Mouse (Mus musculus): ENCODE measurements around the gene Gm10490.
"Not testable (repeated sequence)": the region's sequence is repeated elsewhere in the genome, so short reads cannot be mapped to it uniquely, and the experiment has no call there.

Gm10490 gene

DNA sequence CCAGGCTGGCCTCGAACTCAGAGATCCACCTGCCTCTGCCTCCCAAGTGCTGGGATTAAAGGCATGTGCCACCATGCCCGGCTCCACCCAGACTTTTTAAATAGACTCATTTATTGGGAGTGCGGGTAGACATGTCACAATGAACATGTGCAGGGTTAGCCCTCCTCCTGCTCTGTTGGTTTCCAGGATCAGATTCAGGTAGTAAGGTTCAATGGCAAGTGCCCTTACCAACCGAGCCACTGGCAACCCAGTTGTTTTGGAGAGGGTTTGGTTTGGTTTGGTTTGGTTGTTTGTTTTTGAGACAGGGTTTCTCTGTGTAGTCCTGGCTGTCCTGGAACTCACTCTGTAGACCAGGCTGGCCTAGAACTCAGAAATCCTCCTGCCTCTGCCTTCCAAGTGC lies at the start of gene Gm10490:
Gene Gm10490, plus strand, starts transcription at position 301 of the 400 bp plus-strand sequence.
- not testable (repeated sequence) for DNase-seq (ENCODE audit: low read depth)

DNA sequence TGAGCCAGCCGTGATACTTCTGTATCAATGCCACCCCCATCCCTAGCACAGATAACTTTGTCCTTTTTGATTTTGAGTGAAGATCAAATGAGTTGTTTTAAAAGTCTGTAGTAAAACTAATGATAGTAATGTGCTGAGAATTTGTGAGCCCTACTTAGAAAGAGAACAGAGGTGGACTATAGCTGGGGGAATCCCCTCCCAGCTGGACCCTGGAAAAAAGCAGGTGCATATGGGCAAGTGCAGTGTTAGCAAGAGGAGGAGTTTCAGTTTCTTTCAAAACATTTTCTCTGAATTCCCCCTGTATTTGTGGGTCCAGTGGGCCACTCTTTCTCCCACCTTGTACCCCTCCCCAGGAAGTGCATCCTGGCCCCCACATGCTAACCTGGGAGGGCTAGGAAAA lies 46.2 kb upstream of the Gm10490 start:
- no peak for DNase-seq (ENCODE audit: low read depth)

DNA sequence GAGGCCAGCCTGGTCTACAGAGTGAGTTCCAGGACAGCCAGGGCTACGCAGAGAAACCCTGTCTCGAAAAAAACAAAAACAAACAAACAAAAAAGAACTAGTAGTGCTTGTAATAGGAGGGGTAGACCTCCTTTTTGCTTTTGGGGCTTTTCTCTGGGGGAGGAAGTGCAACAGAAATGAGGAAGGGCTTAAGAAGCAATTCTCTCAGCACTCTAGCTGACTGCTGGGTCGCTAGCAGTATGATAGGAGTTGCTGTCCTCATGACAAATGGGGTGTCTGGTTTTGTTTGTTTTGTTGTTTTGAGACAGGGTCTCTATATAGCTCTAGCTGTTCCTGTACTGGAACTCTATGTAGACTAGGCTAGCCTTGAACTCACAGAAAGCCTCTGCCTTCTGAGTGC lies 44.8 kb upstream of the Gm10490 start:
- no peak for DNase-seq (ENCODE audit: low read depth)

DNA sequence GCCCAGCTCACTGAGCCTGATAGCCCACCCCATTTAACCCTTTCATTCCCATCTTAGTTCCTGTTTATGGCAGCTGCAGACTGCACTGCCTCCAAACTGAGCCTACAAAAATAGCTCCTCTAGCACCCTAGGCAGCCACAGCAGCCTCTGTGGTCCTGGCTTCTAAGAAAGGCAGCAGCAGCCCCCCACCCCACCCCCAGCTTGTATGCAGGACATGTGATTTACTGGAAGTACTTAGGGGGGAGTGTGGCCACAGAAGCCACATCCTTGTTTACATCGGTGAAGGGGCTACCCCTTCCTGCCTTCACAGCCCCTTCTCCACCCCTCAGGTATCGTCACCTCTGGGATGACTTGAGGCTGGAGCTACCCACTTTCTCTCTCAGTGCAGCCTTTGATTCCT lies 44.0 kb upstream of the Gm10490 start:
- DNase-seq (ENCODE audit: low read depth): peak; percentile 73

DNA sequence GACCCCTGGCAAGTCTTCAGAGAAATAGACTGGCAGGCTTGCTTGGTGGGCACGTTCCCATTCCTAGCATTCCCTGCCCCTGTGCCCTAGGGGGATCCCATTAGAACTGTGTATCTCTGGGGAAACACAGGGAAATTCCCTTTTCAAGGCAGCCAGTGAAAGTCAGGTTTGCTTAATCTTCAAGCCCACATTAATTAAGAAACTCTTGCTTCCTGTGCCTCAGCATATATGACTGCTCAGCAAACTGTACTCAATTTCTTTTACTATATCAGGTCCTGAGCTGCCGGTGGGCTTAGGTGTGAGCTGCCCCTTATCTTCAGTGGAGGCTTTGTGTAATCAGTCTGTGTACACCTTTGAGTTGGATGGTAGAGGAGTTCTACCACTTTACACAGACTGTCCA lies 43.6 kb upstream of the Gm10490 start:
- peak; percentile 64 for DNase-seq (ENCODE audit: low read depth)

DNA sequence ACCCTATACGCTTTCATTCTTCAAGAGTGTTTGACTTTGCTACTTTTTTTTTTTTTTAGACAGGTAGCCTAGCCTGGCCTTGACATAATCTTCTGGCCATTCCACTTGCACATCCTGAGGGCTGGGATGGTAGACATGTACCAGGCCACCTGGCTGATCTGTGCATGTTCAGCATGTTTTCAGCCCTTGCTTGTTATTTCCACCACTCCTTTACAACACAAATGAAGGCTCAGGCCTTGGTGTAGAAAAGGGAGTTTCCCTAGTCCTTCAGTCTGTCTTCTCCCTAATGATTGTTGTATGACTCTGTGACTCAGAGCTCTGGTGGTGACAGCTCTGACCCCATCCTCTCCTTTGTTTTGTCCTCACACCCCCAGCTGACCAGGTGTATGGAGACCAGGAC lies 42.2 kb upstream of the Gm10490 start:
- DNase-seq (ENCODE audit: low read depth): no peak

DNA sequence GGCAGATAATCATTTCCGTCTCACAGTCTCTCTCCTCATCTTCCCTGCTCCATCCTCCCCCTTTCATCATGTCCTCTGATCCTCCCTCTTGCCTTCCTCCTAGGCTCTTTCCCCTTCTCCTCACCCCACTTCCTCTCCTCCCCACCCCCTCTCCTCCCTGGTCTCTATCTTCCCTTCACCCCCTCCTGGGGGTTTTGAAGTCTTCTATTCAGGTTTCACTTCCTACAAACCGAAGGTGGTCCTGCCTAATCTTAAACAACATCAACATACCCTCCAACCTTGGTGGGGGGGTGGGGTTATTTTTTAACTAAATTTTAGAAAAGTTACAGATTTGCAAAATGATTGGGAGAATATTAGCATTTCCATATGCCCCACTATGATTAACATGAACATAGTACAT lies 40.8 kb upstream of the Gm10490 start:
- no peak for DNase-seq (ENCODE audit: low read depth)

DNA sequence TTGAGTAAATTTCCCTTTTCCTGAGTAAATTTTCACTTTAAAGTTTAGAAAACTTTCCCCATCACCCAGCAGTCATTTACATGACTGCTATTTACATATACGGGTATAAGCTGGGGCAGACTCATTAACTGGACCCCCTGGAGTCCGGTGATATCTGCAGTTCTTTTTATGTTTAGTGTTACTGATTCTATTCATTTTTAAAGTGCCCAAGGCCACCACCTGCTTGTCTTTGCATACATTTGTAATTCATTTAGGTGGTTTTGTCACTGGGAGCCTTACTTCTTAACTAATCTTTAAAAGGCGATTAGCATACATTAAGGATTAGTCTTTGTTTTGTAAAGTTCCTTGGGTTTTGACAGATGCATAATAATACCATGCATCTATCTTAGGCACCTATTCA lies 39.5 kb upstream of the Gm10490 start:
- no peak for DNase-seq (ENCODE audit: low read depth)

DNA sequence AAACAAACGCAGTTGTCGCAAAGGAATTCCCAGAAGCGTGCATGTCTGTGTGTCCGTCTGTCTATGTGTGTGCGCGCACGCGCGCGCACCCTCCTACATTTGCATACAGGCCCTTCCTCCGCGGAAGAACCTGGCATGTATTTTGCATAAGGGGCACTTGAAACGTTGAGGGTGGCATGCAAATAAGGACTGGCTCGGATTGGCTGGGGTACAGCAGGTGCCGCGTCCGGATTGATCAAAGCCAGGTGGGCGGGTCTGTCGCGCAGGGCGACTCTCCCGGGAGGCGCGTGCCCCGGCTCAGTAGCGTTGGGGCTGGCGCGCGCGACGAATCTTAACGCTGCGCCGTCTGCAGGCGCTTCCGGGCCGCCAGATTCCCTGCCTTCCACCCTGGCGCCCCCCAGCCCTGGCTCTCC lies 31.3 kb upstream of the Gm10490 start, which contains the start of gene Pim2:
Gene Pim2, plus strand, starts transcription at position 256 of the 413 bp plus-strand sequence.
- DNase-seq (ENCODE audit: low read depth): peak; percentile 91

DNA sequence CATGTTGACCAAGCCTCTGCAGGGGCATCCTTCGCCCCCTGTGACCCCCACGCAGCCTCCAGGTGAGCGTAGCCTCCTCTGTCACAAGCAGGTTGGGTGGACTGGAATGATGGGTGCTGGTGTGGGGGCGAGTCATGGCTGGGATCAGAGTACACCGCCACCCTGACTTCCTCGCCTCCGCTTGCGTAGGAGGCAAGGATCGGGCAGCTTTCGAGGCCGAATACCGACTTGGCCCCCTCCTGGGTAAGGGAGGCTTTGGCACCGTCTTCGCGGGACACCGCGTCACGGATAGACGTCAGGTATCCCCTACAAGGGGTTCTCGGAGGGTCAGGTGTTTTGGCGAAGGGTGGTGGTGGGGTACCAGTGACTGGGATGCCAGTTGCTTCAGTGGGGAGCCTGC lies 30.8 kb upstream of the Gm10490 start:
- DNase-seq (ENCODE audit: low read depth): peak; percentile 63

DNA sequence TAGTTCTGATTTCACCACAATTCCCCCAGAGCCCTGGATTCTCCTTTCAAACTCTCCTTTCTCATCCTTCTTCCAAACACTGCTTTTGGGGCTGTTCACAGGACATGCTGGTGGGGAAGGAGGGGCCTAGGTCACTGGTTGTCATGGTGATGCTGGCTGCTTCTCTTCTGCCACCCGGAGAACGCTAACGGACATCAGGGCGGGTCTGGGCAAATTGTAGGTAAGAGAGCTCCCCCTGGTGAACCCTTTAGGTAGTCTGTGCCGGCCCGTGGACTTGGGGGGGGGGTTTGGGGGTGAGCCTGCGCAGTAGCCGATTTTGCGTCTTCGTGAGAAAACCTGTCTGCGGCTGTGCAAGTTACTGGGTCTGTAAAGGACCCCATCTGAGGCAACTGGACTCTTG lies 29.5 kb upstream of the Gm10490 start:
- DNase-seq (ENCODE audit: low read depth): peak; percentile 85

DNA sequence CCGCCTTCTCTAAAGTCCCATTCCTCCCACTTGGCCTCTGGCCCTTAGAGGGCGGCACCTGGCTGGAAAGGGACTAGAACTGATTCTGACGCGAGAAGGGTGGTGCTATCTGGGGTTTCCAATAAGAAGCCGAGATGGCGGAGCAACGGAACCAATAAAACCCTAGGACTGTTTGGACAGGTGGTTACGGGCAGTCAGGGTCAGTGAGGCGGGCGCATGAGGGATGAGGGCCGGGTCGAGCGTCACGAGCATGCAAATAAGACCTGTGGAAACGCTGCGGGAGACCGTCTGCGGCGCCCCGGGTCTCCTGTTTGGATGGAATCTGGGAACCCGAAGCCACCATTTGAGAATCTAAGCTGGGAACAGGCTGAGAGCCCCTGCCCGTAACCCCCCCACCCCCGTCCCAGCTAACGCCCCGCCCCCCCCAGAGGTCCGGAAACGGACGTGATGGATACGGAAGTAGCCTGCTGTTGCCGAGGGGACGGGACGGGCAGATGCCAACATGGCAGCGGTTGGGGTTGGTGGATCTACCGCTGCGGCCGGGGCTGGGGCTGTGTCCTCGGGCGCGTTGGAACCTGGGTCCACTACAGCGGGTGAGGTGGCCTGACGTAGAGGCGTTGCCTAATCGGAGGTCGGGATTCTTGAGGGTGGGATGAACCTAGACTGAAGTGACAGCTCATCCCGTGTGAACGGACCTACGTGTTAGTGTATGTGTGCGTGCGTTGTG lies 25.3 kb upstream of the Gm10490 start, which contains the start of gene Slc35a2:
Gene Slc35a2, plus strand, starts transcription at position 188 of the 727 bp plus-strand sequence.
- peak; percentile 84 for DNase-seq (ENCODE audit: low read depth)

DNA sequence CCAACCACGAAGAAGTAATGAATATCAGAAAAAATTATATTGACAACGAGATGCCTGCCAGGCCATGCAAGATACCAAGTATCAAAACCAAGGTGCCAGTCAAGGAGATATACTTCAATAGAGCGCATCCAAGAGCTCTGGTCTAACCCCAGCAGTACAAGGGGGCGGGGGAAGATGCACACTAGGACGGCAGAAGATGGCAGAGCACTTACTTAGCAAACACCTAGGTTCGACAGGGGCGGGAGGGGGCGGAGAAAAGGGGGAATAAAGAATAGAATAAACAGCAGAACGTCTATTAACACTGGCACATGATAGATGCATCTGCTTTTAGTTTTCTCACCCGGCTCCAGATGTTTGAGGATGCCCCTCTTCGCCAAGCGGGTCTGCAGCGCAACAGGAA lies 11.1 kb upstream of the Gm10490 start:
- DNase-seq (ENCODE audit: low read depth): peak; percentile 53

DNA sequence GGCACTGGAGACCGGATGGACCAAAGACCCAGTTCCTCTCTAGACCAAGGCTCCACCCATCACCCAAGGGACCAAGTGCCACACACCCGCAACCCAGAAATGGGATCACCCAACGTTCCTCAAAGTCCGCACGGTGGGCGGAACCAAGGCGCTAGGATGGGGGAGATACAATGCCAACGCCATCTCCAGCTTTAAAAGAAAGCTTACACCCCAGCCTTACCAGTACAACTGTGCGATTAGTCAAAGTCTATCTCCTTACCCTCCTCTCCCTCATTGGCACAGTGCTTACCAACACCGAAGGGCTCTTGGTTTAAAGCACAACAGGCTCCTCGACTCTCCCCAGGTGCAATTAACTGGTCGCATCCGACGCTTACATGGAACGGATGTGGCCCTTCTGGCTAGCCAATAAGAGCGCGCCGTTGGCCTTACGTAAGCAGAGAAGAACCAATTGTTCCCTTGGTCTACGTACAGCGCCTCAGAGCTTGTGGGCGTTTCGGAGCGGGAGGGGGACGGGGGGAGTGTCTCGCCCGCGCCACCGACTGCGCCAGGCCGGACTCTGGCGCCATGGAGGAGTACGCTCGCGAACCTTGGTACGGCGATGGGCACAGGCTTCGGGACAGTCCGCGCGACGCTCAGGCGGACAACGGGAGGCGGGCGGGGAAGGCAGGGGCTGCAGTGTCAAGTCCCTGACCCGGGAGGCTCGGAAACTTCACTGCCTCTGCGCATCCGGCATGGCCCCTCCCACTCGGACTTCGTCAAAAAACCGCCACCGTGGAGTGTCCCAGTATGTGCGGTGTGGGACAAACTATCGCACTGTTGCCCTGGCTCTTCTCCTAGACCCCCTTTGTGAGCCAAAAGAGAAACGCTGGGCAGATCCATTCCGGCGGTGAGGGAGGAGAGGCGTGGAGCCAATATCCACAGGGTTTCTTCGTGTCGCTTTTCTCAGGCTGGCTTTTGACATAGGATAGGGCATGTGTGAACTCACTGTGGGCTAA lies 10.2 kb upstream of the Gm10490 start, which contains the start of the genes Pqbp1 and Timm17b:
Gene Pqbp1, minus strand, starts transcription at position 390 of the 995 bp plus-strand sequence.
Gene Timm17b, plus strand, starts transcription at position 478 of the 995 bp plus-strand sequence.
- DNase-seq (ENCODE audit: low read depth): peak; percentile 94

DNA sequence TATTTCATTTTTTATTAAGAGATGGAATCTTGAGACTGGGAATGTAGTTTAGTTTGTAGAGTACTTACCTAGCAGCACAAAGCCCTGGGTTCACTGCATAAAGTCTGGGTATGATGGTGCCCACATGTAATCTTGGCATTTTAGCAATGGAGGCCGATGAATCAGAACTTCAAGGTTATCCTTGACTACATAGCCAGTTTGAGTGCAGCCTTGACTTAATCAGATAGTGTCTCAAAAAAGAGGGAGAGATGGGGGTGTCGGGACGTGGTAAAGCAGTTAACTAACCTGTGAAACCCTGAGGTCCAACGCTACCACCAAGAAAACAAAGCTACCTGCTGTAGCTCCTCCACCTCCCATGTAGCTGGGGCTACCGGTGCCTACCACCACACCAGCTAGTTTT lies 4.9 kb upstream of the Gm10490 start:
- no peak for DNase-seq (ENCODE audit: low read depth)

DNA sequence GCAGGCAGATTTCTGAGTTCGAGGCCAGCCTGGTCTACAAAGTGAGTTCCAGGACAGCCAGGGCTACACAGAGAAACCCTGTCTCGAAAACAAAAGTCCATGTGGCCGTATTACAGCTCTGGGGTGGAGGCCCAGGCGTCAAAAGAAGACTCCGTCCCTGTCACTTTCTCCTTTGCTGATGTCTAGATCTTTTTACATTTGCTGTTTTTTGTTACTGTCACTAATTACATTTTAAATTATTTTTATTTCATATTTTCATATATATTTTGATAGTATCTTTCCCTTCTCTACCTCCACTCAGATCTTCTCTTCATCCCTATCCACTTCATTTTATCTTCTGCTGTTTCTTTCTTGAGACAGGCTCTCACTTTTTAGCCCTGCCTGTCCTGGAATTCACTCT lies 1.6 kb upstream of the Gm10490 start, which contains the start of gene Gm10491:
Gene Gm10491, minus strand, starts transcription at position 101 of the 400 bp plus-strand sequence.
- no peak for DNase-seq (ENCODE audit: low read depth)

DNA sequence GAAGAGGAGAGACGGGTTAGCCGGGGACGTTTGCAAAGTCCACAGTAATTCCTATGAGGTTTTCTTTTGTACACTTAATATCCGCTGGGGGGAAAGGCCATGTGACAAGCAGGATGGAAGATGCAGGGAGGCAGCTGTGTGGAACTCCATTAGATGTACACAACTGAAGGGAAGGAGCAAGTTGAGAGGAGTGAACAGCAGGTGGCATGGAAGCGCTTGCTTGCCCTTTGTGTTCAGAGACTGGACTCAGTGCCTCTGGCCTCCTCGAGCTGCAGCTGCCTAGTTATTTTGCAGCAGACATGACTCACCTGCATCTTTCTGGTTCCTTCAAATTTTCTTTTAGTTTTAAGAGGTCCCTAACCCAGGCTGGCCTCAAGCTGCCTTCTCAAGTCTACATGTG lies 1.1 kb downstream of the Gm10490 start:
- DNase-seq (ENCODE audit: low read depth): no peak

DNA sequence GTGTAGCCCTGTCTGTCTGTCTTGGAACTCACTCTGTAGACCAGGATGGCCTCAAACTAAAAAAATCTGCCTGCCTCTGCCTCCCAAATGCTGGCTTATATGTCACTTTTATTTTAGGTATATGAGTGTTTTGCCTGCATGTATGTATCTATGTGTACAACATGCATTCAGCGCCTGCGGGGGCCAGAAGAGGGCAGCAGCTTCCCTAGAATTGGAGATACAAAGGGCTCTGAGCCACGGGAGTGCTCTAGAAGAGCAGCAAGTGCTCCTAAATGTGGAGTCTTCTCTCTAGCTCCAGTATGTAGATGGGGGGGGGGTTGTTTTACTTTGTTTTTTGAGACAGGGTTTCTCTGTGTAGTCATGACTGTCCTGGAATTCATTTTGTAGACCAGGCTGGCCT lies 6.3 kb downstream of the Gm10490 start:
- peak; percentile 25 for DNase-seq (ENCODE audit: low read depth)

DNA sequence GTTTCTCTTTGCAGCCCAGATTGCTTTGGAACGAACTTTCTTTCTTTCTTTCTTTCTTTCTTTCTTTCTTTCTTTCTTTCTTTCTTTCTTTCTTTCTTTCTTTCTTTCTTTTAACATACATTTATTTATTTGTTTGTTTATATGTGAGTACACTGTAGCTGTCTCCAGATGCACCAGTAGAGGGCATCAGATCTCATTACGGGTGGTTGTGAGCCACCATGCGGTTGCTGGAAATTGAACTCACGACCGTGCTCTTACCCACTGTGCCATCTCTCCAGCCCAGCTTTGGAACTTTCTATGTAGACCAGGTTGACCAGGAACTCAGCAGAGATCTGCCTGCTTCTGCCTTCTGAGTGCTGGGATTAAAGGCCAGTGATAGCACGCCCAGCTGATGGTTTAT lies 8.6 kb downstream of the Gm10490 start:
- peak; percentile 17 for DNase-seq (ENCODE audit: low read depth)

DNA sequence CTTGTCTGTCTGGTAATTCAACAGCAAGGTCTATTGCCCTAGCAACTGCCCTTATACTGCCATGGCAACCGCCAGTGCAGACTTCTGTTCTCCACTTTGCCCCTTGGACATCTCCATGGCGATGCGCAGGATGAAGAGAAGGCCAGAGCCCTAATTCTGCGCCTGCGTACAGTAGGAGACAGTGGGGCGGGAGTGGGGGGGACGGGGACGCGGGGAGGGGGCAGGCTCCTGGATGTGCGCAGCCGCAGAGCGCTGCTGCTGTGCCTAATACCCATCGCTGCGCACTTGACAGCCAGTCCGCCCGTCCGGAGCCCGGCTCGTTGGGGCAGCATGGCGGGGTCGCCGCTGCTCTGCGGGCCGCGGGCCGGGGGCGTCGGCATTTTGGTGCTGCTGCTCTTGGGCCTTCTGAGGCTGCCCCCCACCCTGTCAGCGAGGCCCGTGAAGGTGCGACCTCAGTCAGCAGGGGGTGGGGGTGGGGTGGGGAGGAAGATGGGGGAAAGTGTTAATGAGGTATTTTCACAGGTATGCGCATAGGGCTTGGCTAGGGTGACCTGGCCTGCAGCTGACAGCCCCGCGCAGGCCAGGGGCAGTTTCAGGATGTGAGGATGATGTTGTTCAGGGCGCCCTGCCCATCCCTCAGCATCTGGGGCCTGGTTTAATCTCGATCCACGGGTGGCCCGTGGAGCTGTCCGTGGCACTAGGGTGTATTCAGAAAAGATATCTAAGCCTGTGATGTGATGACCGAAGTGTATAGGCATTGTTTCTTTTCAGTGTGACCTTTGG lies 10.4 kb downstream of the Gm10490 start, which contains the start of gene Pcsk1n:
Gene Pcsk1n, plus strand, starts transcription at position 222 of the 783 bp plus-strand sequence.
- DNase-seq (ENCODE audit: low read depth): no peak

DNA sequence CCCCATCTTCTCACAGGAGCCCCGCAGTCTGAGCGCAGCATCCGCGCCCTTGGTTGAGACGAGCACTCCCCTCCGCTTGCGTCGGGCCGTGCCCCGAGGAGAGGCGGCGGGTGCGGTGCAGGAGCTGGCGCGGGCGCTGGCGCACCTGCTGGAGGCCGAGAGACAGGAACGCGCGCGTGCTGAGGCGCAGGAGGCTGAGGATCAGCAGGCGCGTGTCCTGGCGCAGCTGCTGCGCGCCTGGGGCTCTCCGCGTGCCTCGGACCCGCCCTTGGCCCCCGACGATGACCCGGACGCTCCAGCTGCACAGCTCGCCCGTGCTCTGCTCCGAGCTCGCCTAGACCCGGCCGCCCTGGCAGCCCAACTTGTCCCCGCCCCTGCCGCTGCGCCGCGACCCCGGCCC lies 12.7 kb downstream of the Gm10490 start:
- DNase-seq (ENCODE audit: low read depth): no peak

DNA sequence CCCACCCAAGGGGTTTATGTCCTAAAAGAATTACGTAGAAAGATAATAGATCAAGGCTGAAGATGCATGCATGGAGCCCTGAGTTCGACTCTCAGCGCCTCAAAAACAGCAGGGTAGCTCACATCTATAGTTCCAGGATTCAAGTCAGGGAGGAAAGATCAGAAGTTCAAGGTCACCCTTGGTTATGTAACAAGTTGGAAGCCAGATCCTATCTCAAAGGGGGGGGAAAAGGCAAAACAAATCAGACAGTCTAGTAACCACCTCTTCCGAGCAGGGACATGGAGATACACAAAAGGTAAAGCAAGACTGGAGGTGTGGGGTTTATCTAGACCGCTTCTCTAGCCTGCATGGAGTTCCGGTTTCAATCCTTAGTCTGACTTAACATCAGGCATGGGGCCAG lies 16.9 kb downstream of the Gm10490 start:
- DNase-seq (ENCODE audit: low read depth): no peak

All from induced T-regulatory cell, adult 2 months (primary cell).